14 mouse cellular contexts compared by ENCODE assay signal in genomic region chr7:79517581-79518337, GRCm38 (mm10). TPM values are rescaled to one million over a fixed set of nuclear protein-coding genes. Genes with fewer than 3 reads are reported as not detected.
DNase-seq lines count a peak whose midpoint lies in the region; ATAC-seq and TF ChIP-seq lines count a peak whose summit lies in the region.
"Had no signal": no experiment of that assay in that cellular context is flagged by ENCODE, and none has a peak within 500 bp of the region (broad histone marks: within the 10 kb centered on the region; RNA-seq: fewer than 3 reads in every experiment).

No protein-coding gene starts in this region.

- peak overlapping the region; percentile 59 for H3K4me2 ChIP-seq in forebrain, embryonic 12.5 days
- H3K4me2 ChIP-seq in hindbrain, embryonic 15.5 days, result peak overlapping the region; percentile 28
- H3K4me2 ChIP-seq in neural tube, embryonic 12.5 days (replicated peaks), result peak overlapping the region; percentile 65
- H3K4me2 ChIP-seq in lung, postnatal 0 days (replicated peaks; ENCODE audit: low read depth, low read length), result no peak overlapping the region
- H3K4me2 ChIP-seq: liver, embryonic 11.5 days had no signal

- ATAC-seq in forebrain, embryonic 12.5 days (ENCODE audit: low FRiP score), result no peak
- no peak for ATAC-seq in hindbrain, embryonic 15.5 days (ENCODE audit: low FRiP score, low read depth)
- ATAC-seq in neural tube, embryonic 12.5 days (ENCODE audit: low FRiP score, low read depth), result no peak
- ATAC-seq in lung, postnatal 0 days, result no peak
- ATAC-seq in cerebellum, adult (ENCODE audit: insufficient number of reproducible peaks, low FRiP score, low TSS enrichment), result no peak
- ATAC-seq: intestine, postnatal 0 days had no signal

- peaks cover 37% of the 10 kb centered on the region for H3K36me3 ChIP-seq in forebrain, embryonic 12.5 days (replicated peaks)
- no peaks in the 10 kb centered on the region for H3K36me3 ChIP-seq in hindbrain, embryonic 15.5 days
- H3K36me3 ChIP-seq in neural tube, embryonic 12.5 days, result peaks cover 4% of the 10 kb centered on the region; the same call in 1 of the 2 replicates
- H3K36me3 ChIP-seq in lung, postnatal 0 days (ENCODE audit: insufficient read depth, low read length), result no peaks in the 10 kb centered on the region

- H3K4me1 ChIP-seq in forebrain, embryonic 12.5 days, result peaks cover 100% of the 10 kb centered on the region
- peaks cover 88% of the 10 kb centered on the region for H3K4me1 ChIP-seq in hindbrain, embryonic 15.5 days (replicated peaks)
- H3K4me1 ChIP-seq in neural tube, embryonic 12.5 days, result peaks cover 89% of the 10 kb centered on the region
- H3K4me1 ChIP-seq in lung, postnatal 0 days (ENCODE audit: insufficient read depth, low read depth, low read length), result no peaks in the 10 kb centered on the region; the same call in 1 of the 2 replicates

- TF ChIP-seq CTCF in lung, postnatal 0 days (IDR thresholded peaks at IDR 0.05), result no peak

- H3K4me3 ChIP-seq in forebrain, embryonic 12.5 days (replicated peaks), result peak overlapping the region; percentile 13
- no peak overlapping the region for H3K4me3 ChIP-seq in hindbrain, embryonic 15.5 days
- no peak overlapping the region for H3K4me3 ChIP-seq in neural tube, embryonic 12.5 days
- H3K4me3 ChIP-seq in lung, postnatal 0 days (ENCODE audit: low read depth, low read length), result no peak overlapping the region

- no peaks in the 10 kb centered on the region for H3K9me3 ChIP-seq in forebrain, embryonic 12.5 days
- no peaks in the 10 kb centered on the region for H3K9me3 ChIP-seq in hindbrain, embryonic 15.5 days
- H3K9me3 ChIP-seq in neural tube, embryonic 12.5 days, result no peaks in the 10 kb centered on the region
- no peaks in the 10 kb centered on the region for H3K9me3 ChIP-seq in lung, postnatal 0 days (ENCODE audit: low read length)

- DNase-seq in adrenal gland, adult (ENCODE audit: inconsistent age in 2 of 2, low spot score in 1 of 2), result peak; percentile 61 to 76
- DNase-seq in adrenal gland, postnatal 25 days, result no peak
- no peak for DNase-seq in lung, postnatal 0 days (ENCODE audit: low spot score)
- no peak for DNase-seq in left cerebral cortex, adult 18-20 months (ENCODE audit: low spot score in 2 of 2)
- DNase-seq: heart, adult 18-20 months; heart, postnatal 10 days; retina, postnatal 1 day; spleen, adult 18-20 months had no signal

- peak overlapping the region; percentile 83 for H3K9ac ChIP-seq in forebrain, embryonic 12.5 days
- H3K9ac ChIP-seq in hindbrain, embryonic 15.5 days, result peak overlapping the region; percentile 30
- H3K9ac ChIP-seq in neural tube, embryonic 12.5 days, result peak overlapping the region; percentile 50
- H3K9ac ChIP-seq in lung, postnatal 0 days (replicated peaks; ENCODE audit: low read depth), result no peak overlapping the region

- no peak for TF ChIP-seq EP300 in lung, postnatal 0 days (IDR thresholded peaks at IDR 0.05)

- WGBS in forebrain, embryonic 12.5 days, result 22% methylated on average over 5 of the region's 5 CpGs
- WGBS in hindbrain, embryonic 15.5 days, result 32% methylated on average over 5 of the region's 5 CpGs
- WGBS in neural tube, embryonic 12.5 days, result 26% methylated on average over 5 of the region's 5 CpGs
- WGBS in lung, postnatal 0 days, result 54% methylated on average over 5 of the region's 5 CpGs

- peak overlapping the region; percentile 100 for H3K27ac ChIP-seq in forebrain, embryonic 12.5 days
- H3K27ac ChIP-seq in hindbrain, embryonic 15.5 days (replicated peaks), result peak overlapping the region; percentile 97
- peak overlapping the region; percentile 99 for H3K27ac ChIP-seq in neural tube, embryonic 12.5 days
- no peak overlapping the region for H3K27ac ChIP-seq in lung, postnatal 0 days (ENCODE audit: low read length)

- H3K27me3 ChIP-seq in forebrain, embryonic 12.5 days, result peaks cover 25% of the 10 kb centered on the region
- H3K27me3 ChIP-seq in hindbrain, embryonic 15.5 days, result no peaks in the 10 kb centered on the region
- H3K27me3 ChIP-seq in neural tube, embryonic 12.5 days (replicated peaks), result peaks cover 21% of the 10 kb centered on the region
- H3K27me3 ChIP-seq in lung, postnatal 0 days (replicated peaks; ENCODE audit: insufficient read depth, low read length), result peaks cover 33% of the 10 kb centered on the region

RNA-seq across cellular contexts. Expression of gene Polg, which starts 51.6 kb away (rescaled TPM):
- 61.6 and 81.1 TPM in 2 replicates for total RNA-seq in adrenal gland, postnatal 25 days (2021)
- 41.7 and 45.1 TPM in 2 replicates for polyA plus RNA-seq in forebrain, embryonic 12.5 days (2016; fragmentation: Nextera tagmentation; extraction: Ambion mirVana)
- 26.5 and 27.0 TPM in 2 replicates for polyA plus RNA-seq in hindbrain, embryonic 15.5 days (2015; fragmentation: Nextera tagmentation; extraction: Ambion mirVana)
- 45.6 and 48.5 TPM in 2 replicates for polyA plus RNA-seq in neural tube, embryonic 12.5 days (2016; fragmentation: Nextera tagmentation; extraction: Ambion mirVana)
- 32.3 and 39.9 TPM in 2 replicates for polyA plus RNA-seq in lung, postnatal 0 days (2015; fragmentation: Nextera tagmentation; extraction: Ambion mirVana)
- total RNA-seq in left cerebral cortex, adult 18-20 months (2021), result 100 to 1,000 TPM in 1 of 2 experiments, 10 to 100 TPM in 1; 92.3 to 115 TPM

Comparison
In these comparisons a context has a peak if more than half of its experiments do, and no peak if none do; other contexts are left out.
1. DNase-seq: peak in adrenal gland, adult (2 of 2); none in adrenal gland, postnatal 25 days (single experiment), lung, postnatal 0 days (single experiment) and left cerebral cortex, adult 18-20 months (0 of 2).